ENCODE assay signal across 24 mouse cellular contexts in genomic region chr5:148014133-148014854, GRCm38 (mm10).
"Had no signal": no experiment of that assay in that cellular context is flagged by ENCODE, and none has a peak within 500 bp of the region (broad histone marks: within the 10 kb centered on the region; RNA-seq: fewer than 3 reads in every experiment).

No protein-coding gene starts in this region.

- H3K9ac ChIP-seq: heart, embryonic 12.5 days; hindbrain, embryonic 12.5 days; hindbrain, embryonic 14.5 days; limb, embryonic 13.5 days; limb, embryonic 15.5 days; liver, embryonic 12.5 days; liver, embryonic 14.5 days had no signal

- H3K4me2 ChIP-seq: heart, embryonic 12.5 days; hindbrain, embryonic 12.5 days; hindbrain, embryonic 14.5 days; limb, embryonic 13.5 days; limb, embryonic 15.5 days; liver, embryonic 12.5 days had no signal

- H3K27ac ChIP-seq: gastrocnemius, adult 2 months; heart, embryonic 10.5 days; hindbrain, embryonic 10.5 days; hindbrain, embryonic 12.5 days; hindbrain, embryonic 14.5 days; left cerebral cortex, adult 2 months; limb, embryonic 13.5 days; limb, embryonic 15.5 days; liver, embryonic 12.5 days; liver, embryonic 14.5 days had no signal

- DNase-seq: gastrocnemius, adult 2 months; gastrocnemius, postnatal 10 days; gastrocnemius, postnatal 25 days; heart, adult 18-20 months; heart, postnatal 10 days; heart, postnatal 4 days; kidney, adult 18-20 months; kidney, adult 8-10 months; kidney, postnatal 10 days; kidney, postnatal 25 days; kidney, postnatal 4 days had no signal

- H3K36me3 ChIP-seq: heart, embryonic 10.5 days; heart, embryonic 12.5 days; hindbrain, embryonic 10.5 days; hindbrain, embryonic 12.5 days; limb, embryonic 13.5 days; limb, embryonic 15.5 days; liver, embryonic 12.5 days had no signal

- H3K27me3 ChIP-seq: heart, embryonic 12.5 days; hindbrain, embryonic 12.5 days; limb, embryonic 13.5 days; limb, embryonic 15.5 days; liver, embryonic 12.5 days had no signal

- H3K4me1 ChIP-seq: heart, embryonic 10.5 days; heart, embryonic 12.5 days; hindbrain, embryonic 10.5 days; hindbrain, embryonic 12.5 days; limb, embryonic 13.5 days; limb, embryonic 15.5 days; liver, embryonic 12.5 days had no signal

- H3K4me3 ChIP-seq: gastrocnemius, adult 2 months; heart, embryonic 10.5 days; heart, embryonic 12.5 days; hindbrain, embryonic 10.5 days; hindbrain, embryonic 12.5 days; layer of hippocampus, adult 2 months; left cerebral cortex, adult 2 months; limb, embryonic 13.5 days; limb, embryonic 15.5 days; liver, embryonic 12.5 days had no signal

- H3K9me3 ChIP-seq: heart, embryonic 10.5 days; limb, embryonic 15.5 days had no signal

- ATAC-seq: hindbrain, embryonic 16.5 days; inflammation-experienced regulatory T-cells, adult 6 months; liver, embryonic 12.5 days had no signal
